Mouse (Mus musculus) testis, adult 10 weeks (tissue): ENCODE measurements around the gene Tomm20l. TPM values are rescaled to one million over a fixed set of nuclear protein-coding genes. Genes with fewer than 3 reads are reported as not detected.

ENCODE experiments used
- polyA plus RNA-seq: library from polyadenylated mRNA; stranded (reverse); fragments of 350-450 nt; fragmentation: Illumina TruSeq; extraction: RNeasy Lipid Tissue Mini Kit (QIAGEN cat#74804); gene quantifications from one replicate; pipeline ENCODE4 v1.2.3, GENCODE M21; 2014; ENCODE audit warnings: low read depth, low replicate concordance

Gene Tomm20l
- 74.8 TPM for polyA plus RNA-seq

DNA sequence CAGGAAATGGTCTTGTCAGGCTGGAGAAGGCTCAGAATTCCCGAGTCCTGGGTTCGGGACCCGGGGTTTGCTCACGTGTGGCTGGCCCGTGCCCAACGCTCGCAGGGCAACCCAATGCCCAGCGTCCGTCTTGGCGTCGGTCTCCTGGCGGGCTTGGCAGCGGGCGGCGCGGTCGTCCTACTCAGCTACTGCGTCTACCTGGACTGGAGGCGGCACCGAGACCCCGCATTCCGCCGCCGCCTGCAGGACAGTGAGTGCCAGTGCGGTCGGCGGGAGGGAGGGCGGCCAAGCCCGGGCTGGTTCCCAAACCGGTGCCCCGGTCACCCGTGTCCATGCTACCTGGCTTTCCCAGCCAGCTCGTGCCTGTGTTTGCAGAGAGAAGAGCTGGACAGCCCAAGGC, at the start of gene Tomm20l:
Gene Tomm20l, plus strand, starts transcription at position 98 of the 400 bp plus-strand sequence.

DNA sequence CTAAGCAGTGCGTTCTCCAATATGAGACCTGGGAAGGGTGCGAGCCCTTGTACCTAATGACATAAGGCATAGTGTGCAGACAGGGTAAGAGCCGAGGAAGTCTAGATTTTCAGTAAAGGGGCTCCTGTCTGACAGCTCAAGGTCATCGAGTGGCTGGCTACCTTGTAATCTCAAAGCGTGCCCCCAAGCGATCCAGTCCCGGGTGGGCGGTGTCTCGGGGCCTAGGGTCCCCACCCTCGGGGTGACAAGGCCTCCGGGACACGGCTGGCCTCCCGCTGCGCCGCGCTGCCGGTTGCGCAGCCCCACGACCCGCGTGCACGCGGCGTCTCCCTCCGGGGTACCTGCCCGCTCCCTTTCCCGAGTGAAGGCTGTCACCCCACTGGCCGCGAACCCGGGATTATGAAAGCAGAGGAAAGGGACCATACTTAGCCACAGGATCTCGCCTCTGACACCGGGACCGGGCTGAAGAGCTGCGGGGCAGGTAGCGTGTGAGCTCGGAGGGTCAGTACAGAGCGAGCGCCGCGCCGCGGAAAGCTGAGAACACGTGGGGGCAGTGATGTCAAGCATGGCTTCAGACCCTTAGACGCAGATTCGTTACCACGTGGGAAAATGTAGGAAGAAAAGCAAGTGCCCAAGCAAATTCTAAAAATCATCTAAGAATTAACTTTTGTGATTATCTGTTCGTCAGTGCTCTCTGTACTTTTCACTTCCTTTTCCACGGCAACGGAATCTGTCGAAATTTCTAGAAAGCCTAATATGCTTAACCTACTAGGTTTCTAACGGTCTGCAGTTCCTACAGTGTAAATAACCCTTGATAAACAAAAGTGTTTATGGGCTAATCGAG, 25.1 kb downstream of the Tomm20l start, which contains the start of the genes Timm9 and 2700049A03Rik:
Gene Timm9, minus strand, starts transcription at position 555 of the 844 bp plus-strand sequence.
Gene 2700049A03Rik, plus strand, starts transcription at position 719 of the 844 bp plus-strand sequence.

Other genes starting within 250 kb of the Tomm20l start
- 1,280 TPM for gene Actr10, start 173.6 kb upstream of the Tomm20l start, polyA plus RNA-seq
- 483 TPM for gene Psma3, start 136.8 kb upstream of the Tomm20l start, polyA plus RNA-seq
- 21.7 TPM for gene Arid4a, start 95.4 kb upstream of the Tomm20l start, polyA plus RNA-seq
- 34.3 TPM for gene Timm9, start 25.3 kb downstream of the Tomm20l start, polyA plus RNA-seq
- gene 2700049A03Rik, start 25.4 kb downstream of the Tomm20l start, polyA plus RNA-seq, result 78.3 TPM
- gene Dact1, start 198.5 kb downstream of the Tomm20l start, polyA plus RNA-seq, result 6.1 TPM